8 mouse cellular contexts compared by ENCODE assay signal in genomic region chr9:119444738-119445429, GRCm38 (mm10). TPM values are rescaled to one million over a fixed set of nuclear protein-coding genes. Genes with fewer than 3 reads are reported as not detected.
DNase-seq lines count a peak whose midpoint lies in the region; ATAC-seq and TF ChIP-seq lines count a peak whose summit lies in the region.

Gene Exog, plus strand, starts transcription at chr9:119444943.

- peaks cover 4% of the 10 kb centered on the region for H3K4me1 ChIP-seq in forebrain, embryonic 11.5 days (replicated peaks; ENCODE audit: control insufficient read depth, insufficient read depth, low read length)
- H3K4me1 ChIP-seq in heart, postnatal 0 days (ENCODE audit: control insufficient read depth, insufficient read depth), result 0 out of 2 replicates have a peak, but pooled peaks cover 9% of the 10 kb centered on the region
- H3K4me1 ChIP-seq in liver, embryonic 16.5 days (ENCODE audit: control insufficient read depth, low read depth, low read length), result peaks cover 15% of the 10 kb centered on the region
- H3K4me1 ChIP-seq in neural tube, embryonic 13.5 days (replicated peaks), result peaks cover 16% of the 10 kb centered on the region
- peaks cover 8% of the 10 kb centered on the region for H3K4me1 ChIP-seq in testis, adult 2 months (ENCODE audit: control insufficient read depth, insufficient read depth, low read length)

- peaks cover 9% of the 10 kb centered on the region; the same call in 1 of the 2 replicates for H3K36me3 ChIP-seq in forebrain, embryonic 11.5 days (ENCODE audit: control insufficient read depth, insufficient read depth, low read length)
- H3K36me3 ChIP-seq in heart, postnatal 0 days (replicated peaks; ENCODE audit: control insufficient read depth, insufficient read depth, low read length), result peaks cover 29% of the 10 kb centered on the region
- peaks cover 9% of the 10 kb centered on the region for H3K36me3 ChIP-seq in liver, embryonic 16.5 days (ENCODE audit: control insufficient read depth, insufficient read depth)
- H3K36me3 ChIP-seq in neural tube, embryonic 13.5 days, result peaks cover 41% of the 10 kb centered on the region
- H3K36me3 ChIP-seq in testis, adult 2 months (ENCODE audit: control insufficient read depth, insufficient read depth, low read length), result 0 out of 2 replicates have a peak, but pooled peaks cover 1% of the 10 kb centered on the region

- peak within 1 kb of the TSS; percentile 84 for H3K4me3 ChIP-seq in forebrain, embryonic 11.5 days (ENCODE audit: low read depth, low read length)
- peak within 1 kb of the TSS; percentile 68 for H3K4me3 ChIP-seq in heart, postnatal 0 days (ENCODE audit: low read depth, low read length)
- peak within 1 kb of the TSS; percentile 69 for H3K4me3 ChIP-seq in liver, embryonic 16.5 days (ENCODE audit: low read depth, low read length)
- H3K4me3 ChIP-seq in neural tube, embryonic 13.5 days, result peak within 1 kb of the TSS; percentile 80
- peak within 1 kb of the TSS; percentile 94 for H3K4me3 ChIP-seq in testis, adult 2 months (ENCODE audit: control insufficient read depth, low read depth, low read length)

- H3K4me2 ChIP-seq in forebrain, embryonic 11.5 days (ENCODE audit: low read depth, low read length, severe bottlenecking), result peak within 1 kb of the TSS; percentile 67
- H3K4me2 ChIP-seq in heart, postnatal 0 days (ENCODE audit: low read depth, low read length), result peak within 1 kb of the TSS; percentile 70
- H3K4me2 ChIP-seq in liver, embryonic 16.5 days (ENCODE audit: low read depth, low read length), result peak within 1 kb of the TSS; percentile 84
- H3K4me2 ChIP-seq in neural tube, embryonic 13.5 days, result peak within 1 kb of the TSS; percentile 88

- WGBS in forebrain, embryonic 11.5 days, result 0% methylated on average over 52 of the region's 52 CpGs
- under 1% methylated on average over 52 of the region's 52 CpGs for WGBS in heart, postnatal 0 days
- WGBS in liver, embryonic 16.5 days (ENCODE audit: insufficient replicate concordance), result under 1% methylated on average over 52 of the region's 52 CpGs
- WGBS in neural tube, embryonic 13.5 days, result under 1% methylated on average over 52 of the region's 52 CpGs

- no peaks in the 10 kb centered on the region for H3K9me3 ChIP-seq in forebrain, embryonic 11.5 days (ENCODE audit: control insufficient read depth, low read length)
- no peaks in the 10 kb centered on the region for H3K9me3 ChIP-seq in heart, postnatal 0 days (replicated peaks; ENCODE audit: control insufficient read depth, low read length)
- H3K9me3 ChIP-seq in liver, embryonic 16.5 days (replicated peaks; ENCODE audit: control insufficient read depth, low read length), result no peaks in the 10 kb centered on the region
- H3K9me3 ChIP-seq in neural tube, embryonic 13.5 days, result no peaks in the 10 kb centered on the region

- no peaks in the 10 kb centered on the region for H3K27me3 ChIP-seq in forebrain, embryonic 11.5 days (ENCODE audit: control insufficient read depth, insufficient read depth, low read length)
- no peaks in the 10 kb centered on the region for H3K27me3 ChIP-seq in heart, postnatal 0 days (ENCODE audit: control insufficient read depth, insufficient read depth, low read length)
- no peaks in the 10 kb centered on the region for H3K27me3 ChIP-seq in liver, embryonic 16.5 days (ENCODE audit: control insufficient read depth, insufficient read depth, low read depth, low read length)
- no peaks in the 10 kb centered on the region for H3K27me3 ChIP-seq in neural tube, embryonic 13.5 days
- no peaks in the 10 kb centered on the region for H3K27me3 ChIP-seq in testis, adult 2 months (ENCODE audit: control insufficient read depth, insufficient read depth, low read length)

- no peak for TF ChIP-seq EP300 in heart, postnatal 0 days (IDR thresholded peaks at IDR 0.05; ENCODE audit: low read depth)

- peak within 1 kb of the TSS; percentile 94 for H3K9ac ChIP-seq in forebrain, embryonic 11.5 days (ENCODE audit: low read length)
- H3K9ac ChIP-seq in heart, postnatal 0 days (replicated peaks; ENCODE audit: low read depth, low read length), result peak within 1 kb of the TSS; percentile 66
- peak within 1 kb of the TSS; percentile 71 for H3K9ac ChIP-seq in liver, embryonic 16.5 days (ENCODE audit: low read depth, low read length)
- H3K9ac ChIP-seq in neural tube, embryonic 13.5 days, result peak within 1 kb of the TSS; percentile 93

- TF ChIP-seq POLR2A in testis, adult 2 months (IDR thresholded peaks at IDR 0.05; ENCODE audit: control insufficient read depth, low read depth, low read length), result peak; percentile 77

- TF ChIP-seq CTCF in heart, postnatal 0 days (IDR thresholded peaks at IDR 0.05; ENCODE audit: low read depth), result peak; percentile 75
- peak; percentile 78; the same call in 1 of the 2 replicates for TF ChIP-seq CTCF in testis, adult 2 months (IDR thresholded peaks at IDR 0.05; ENCODE audit: control insufficient read depth, insufficient read depth, insufficient replicate concordance, low read depth, low read length)

- H3K27ac ChIP-seq in forebrain, embryonic 11.5 days (ENCODE audit: low read depth, low read length), result peak within 1 kb of the TSS; percentile 57; the same call in 1 of the 2 replicates
- H3K27ac ChIP-seq in heart, postnatal 0 days (ENCODE audit: low read depth), result peak within 1 kb of the TSS; percentile 39; the same call in 1 of the 2 replicates
- H3K27ac ChIP-seq in liver, embryonic 16.5 days (ENCODE audit: low read length), result no peak within 1 kb of the TSS
- H3K27ac ChIP-seq in neural tube, embryonic 13.5 days (replicated peaks), result peak within 1 kb of the TSS; percentile 80
- peak within 1 kb of the TSS; percentile 68 for H3K27ac ChIP-seq in testis, adult 2 months (ENCODE audit: control insufficient read depth, insufficient read depth, low read depth, low read length)

- DNase-seq in CD8-positive naive resting alpha-beta T cell, adult 2 months (ENCODE audit: low read depth in 2 of 2, low spot score in 2 of 2), result peak; percentile 89
- peak; percentile 92 for DNase-seq in c-Kit-positive CD71-negative TER-119-negative erythroid progenitor cells, embryonic 14.5 days (ENCODE audit: low read depth)
- peak; percentile 99 for DNase-seq in forebrain, embryonic 11.5 days (ENCODE audit: low spot score)
- DNase-seq in heart, postnatal 0 days (ENCODE audit: low spot score), result peak; percentile 96
- DNase-seq in kidney, postnatal 4 days, result peak; percentile 99 to 100

- peak; percentile 94 for ATAC-seq in forebrain, embryonic 11.5 days (replicated peaks; ENCODE audit: low FRiP score)
- ATAC-seq in heart, postnatal 0 days (ENCODE audit: insufficient read depth, low read depth), result peak; percentile 93
- ATAC-seq in liver, embryonic 16.5 days (ENCODE audit: low read depth), result peak; percentile 86
- peak; percentile 94 for ATAC-seq in neural tube, embryonic 13.5 days (ENCODE audit: low read depth)

RNA-seq across cellular contexts. Expression of gene Exog, which starts in this region (rescaled TPM):
- polyA plus RNA-seq in forebrain, embryonic 11.5 days (2014; fragmentation: Nextera tagmentation; extraction: Ambion mirVana), result 44.0 and 47.0 TPM in 2 replicates
- 1.4 and 3.0 TPM in 2 replicates for total RNA-seq in heart, postnatal 0 days (2014; rRNA removed; ENCODE audit: low replicate concordance)
- polyA plus RNA-seq in heart, postnatal 0 days (2015; fragmentation: Nextera tagmentation; extraction: Ambion mirVana), result 4.2 and 4.8 TPM in 2 replicates
- polyA plus RNA-seq in liver, embryonic 16.5 days (2015; fragmentation: Nextera tagmentation; extraction: Ambion mirVana), result 4.9 and 5.4 TPM in 2 replicates
- 45.4 and 47.2 TPM in 2 replicates for polyA plus RNA-seq in neural tube, embryonic 13.5 days (2015; fragmentation: Nextera tagmentation; extraction: Ambion mirVana)
- 3.0 and 3.2 TPM in 2 replicates for polyA plus RNA-seq in testis, adult 2 months (2012; rRNA removed)
